Mouse (Mus musculus) embryonic facial prominence, embryonic 13.5 days (tissue): ENCODE measurements around the gene Cbfa2t3. TPM values are rescaled to one million over a fixed set of nuclear protein-coding genes. Genes with fewer than 3 reads are reported as not detected.

Experiments used
- ATAC-seq: fragments of 200-750 bp; cut with Nextera tagmentation; 2 replicates; pipeline ENCODE4 v1.8.0; 2017; ENCODE audit warnings: low read depth; ENCODE audit not compliant: insufficient number of reproducible peaks, insufficient read depth, low FRiP score, low TSS enrichment
- H3K27ac ChIP-seq: fragments of 300-500 bp; sonication (generic); 2 replicates; pipeline ENCODE4 v1.5.1; 2015; ENCODE audit warnings: moderate library complexity, mild to moderate bottlenecking, inconsistent platforms
- H3K27me3 ChIP-seq: fragments of 300-500 bp; sonication (generic); 2 replicates; pipeline ENCODE4 v1.6.1; 2015; ENCODE audit warnings: mild to moderate bottlenecking, inconsistent platforms
- H3K36me3 ChIP-seq: fragments of 300-500 bp; sonication (generic); 2 replicates; pipeline ENCODE4 v1.6.1; 2015; ENCODE audit warnings: mild to moderate bottlenecking, inconsistent platforms
- H3K4me1 ChIP-seq: fragments of 300-500 bp; sonication (generic); 2 replicates; pipeline ENCODE4 v1.6.1; 2015; ENCODE audit warnings: inconsistent platforms
- H3K4me2 ChIP-seq: fragments of 300-500 bp; sonication (generic); 2 replicates; pipeline ENCODE4 v1.6.1; 2015; ENCODE audit warnings: moderate library complexity, mild to moderate bottlenecking, inconsistent platforms
- H3K4me3 ChIP-seq: fragments of 300-500 bp; sonication (generic); 2 replicates; pipeline ENCODE4 v1.5.1; 2015; ENCODE audit warnings: mild to moderate bottlenecking, inconsistent platforms
- H3K9ac ChIP-seq: fragments of 300-500 bp; sonication (generic); 2 replicates; pipeline ENCODE4 v1.6.1; 2015; ENCODE audit warnings: mild to moderate bottlenecking, inconsistent platforms
- H3K9me3 ChIP-seq: fragments of 300-500 bp; sonication (generic); 2 replicates; pipeline ENCODE4 v1.6.1; 2016; ENCODE audit warnings: inconsistent platforms
- WGBS: fragments of 180-500 bp; shearing (Covaris S2); methylation state at CpG from one replicate; pipeline ENCODE4 v1.1.7; 2015; ENCODE audit warnings: mixed read lengths; 5-methylcytosine and 5-hydroxymethylcytosine counted together
- polyA plus RNA-seq: library from polyadenylated mRNA; unstranded; fragments of >200 nt; fragmentation: Nextera tagmentation; extraction: Ambion mirVana; gene quantifications from 2 replicates; pipeline ENCODE4 v1.2.1, GENCODE M21; 2015

Gene Cbfa2t3
- polyA plus RNA-seq, 1 experiment from 2014 or later, result 4.6 TPM

- H3K27me3 ChIP-seq, result peaks cover 8% of the 10 kb centered on the region
- H3K4me2 ChIP-seq, result no peak overlapping the region
- WGBS, result 83% methylated on average over 12 of the region's 12 CpGs
- H3K27ac ChIP-seq, result no peak overlapping the region
- no peak for ATAC-seq
- H3K4me1 ChIP-seq, result 0 out of 2 replicates have a peak, but pooled peaks cover 3% of the 10 kb centered on the region
- no peak overlapping the region for H3K9ac ChIP-seq
- no peaks in the 10 kb centered on the region for H3K9me3 ChIP-seq
- no peaks in the 10 kb centered on the region for H3K36me3 ChIP-seq
- no peak overlapping the region for H3K4me3 ChIP-seq
Observed at GRCm38 (mm10) chr8:122701441-122702185, 2.7 kb upstream of the Cbfa2t3 start.

GRCm38 (mm10) chr8:122700628-122701027, 1.7 kb upstream of the Cbfa2t3 start:
- Histone ChIP-seq H3K4me3 (no peak overlapping the region), H3K27ac (no peak overlapping the region), H3K9me3 (no peaks in the 10 kb centered on the region), H3K9ac (no peak overlapping the region), H3K4me1 (0 out of 2 replicates have a peak, but pooled peaks cover 3% of the 10 kb centered on the region), H3K27me3 (peaks cover 4% of the 10 kb centered on the region; the same call in 1 of the 2 replicates), H3K36me3 (no peaks in the 10 kb centered on the region), H3K4me2 (no peak overlapping the region)
- 61% methylated on average over 13 of the region's 13 CpGs for whole genome bisulfite sequencing
- no peak for ATAC-seq

GRCm38 (mm10) chr8:122698254-122698768, 598 bp downstream of the Cbfa2t3 start:
- no peaks in the 10 kb centered on the region for H3K36me3 ChIP-seq
- WGBS, result 86% methylated on average over 5 of the region's 5 CpGs
- no peaks in the 10 kb centered on the region for H3K9me3 ChIP-seq
- H3K4me2 ChIP-seq, result peak overlapping the region; percentile 9; the same call in 1 of the 2 replicates
- ATAC-seq, result no peak
- H3K4me1 ChIP-seq, result 0 out of 2 replicates have a peak, but pooled peaks cover 3% of the 10 kb centered on the region
- no peak overlapping the region for H3K4me3 ChIP-seq
- H3K27me3 ChIP-seq, result no peaks in the 10 kb centered on the region; the same call in 1 of the 2 replicates
- H3K9ac ChIP-seq, result no peak overlapping the region
- H3K27ac ChIP-seq, result no peak overlapping the region

- ATAC-seq, result no peak
- no peak overlapping the region for H3K4me2 ChIP-seq
- WGBS, result 77% methylated on average over 6 of the region's 6 CpGs
Observed at GRCm38 (mm10) chr8:122697586-122697985, 1.3 kb downstream of the Cbfa2t3 start.

GRCm38 (mm10) chr8:122697181-122697581, 1.7 kb downstream of the Cbfa2t3 start:
- Histone ChIP-seq H3K36me3 (no peaks in the 10 kb centered on the region), H3K9me3 (no peaks in the 10 kb centered on the region), H3K27ac (no peak overlapping the region), H3K4me3 (no peak overlapping the region), H3K4me1 (0 out of 2 replicates have a peak, but pooled peaks cover 3% of the 10 kb centered on the region), H3K9ac (no peak overlapping the region), H3K4me2 (no peak overlapping the region), H3K27me3 (no peaks in the 10 kb centered on the region; the same call in 1 of the 2 replicates)
- 77% methylated on average over 3 of the region's 3 CpGs for WGBS
- ATAC-seq, result no peak

More at GRCm38 (mm10) chr8:122697586-122697985, 1.3 kb downstream of the Cbfa2t3 start:
- no peaks in the 10 kb centered on the region for H3K9me3 ChIP-seq
- no peaks in the 10 kb centered on the region; the same call in 1 of the 2 replicates for H3K27me3 ChIP-seq
- no peak overlapping the region for H3K9ac ChIP-seq
- H3K27ac ChIP-seq, result no peak overlapping the region
- no peak overlapping the region for H3K4me3 ChIP-seq
- H3K4me1 ChIP-seq, result 0 out of 2 replicates have a peak, but pooled peaks cover 3% of the 10 kb centered on the region
- H3K36me3 ChIP-seq, result no peaks in the 10 kb centered on the region

GRCm38 (mm10) chr8:122695438-122696042, 3.4 kb downstream of the Cbfa2t3 start:
- WGBS, result 45% methylated on average over 7 of the region's 7 CpGs
- H3K4me2 ChIP-seq, result no peak overlapping the region
- no peaks in the 10 kb centered on the region for H3K9me3 ChIP-seq
- no peak for ATAC-seq
- no peak overlapping the region for H3K27ac ChIP-seq
- no peak overlapping the region for H3K4me3 ChIP-seq
- no peaks in the 10 kb centered on the region for H3K27me3 ChIP-seq
- H3K9ac ChIP-seq, result 0 out of 2 replicates have a peak overlapping the region, but pooled peaks have one; percentile 27
- H3K4me1 ChIP-seq, result 0 out of 2 replicates have a peak, but pooled peaks cover 3% of the 10 kb centered on the region
- no peaks in the 10 kb centered on the region for H3K36me3 ChIP-seq

GRCm38 (mm10) chr8:122692152-122692551, 6.8 kb downstream of the Cbfa2t3 start:
- Histone ChIP-seq H3K9me3 (no peaks in the 10 kb centered on the region), H3K27me3 (peaks cover 4% of the 10 kb centered on the region; the same call in 1 of the 2 replicates), H3K4me2 (no peak overlapping the region), H3K27ac (no peak overlapping the region), H3K9ac (no peak overlapping the region), H3K4me3 (no peak overlapping the region), H3K4me1 (no peaks in the 10 kb centered on the region), H3K36me3 (no peaks in the 10 kb centered on the region)
- 75% methylated on average over 8 of the region's 8 CpGs for WGBS
- ATAC-seq, result no peak

- Histone ChIP-seq H3K36me3 (no peaks in the 10 kb centered on the region), H3K4me3 (no peak overlapping the region), H3K27me3 (peaks cover 4% of the 10 kb centered on the region; the same call in 1 of the 2 replicates), H3K4me2 (no peak overlapping the region), H3K9ac (no peak overlapping the region), H3K9me3 (no peaks in the 10 kb centered on the region), H3K4me1 (no peaks in the 10 kb centered on the region), H3K27ac (no peak overlapping the region)
- 79% methylated on average over 6 of the region's 6 CpGs for WGBS
- ATAC-seq, result no peak
Observed at GRCm38 (mm10) chr8:122691018-122691417, 7.9 kb downstream of the Cbfa2t3 start.

- no peak for ATAC-seq
- H3K27me3 ChIP-seq, result peaks cover 13% of the 10 kb centered on the region
- WGBS, result 72% methylated on average over 1 of the region's 1 CpGs
- no peak overlapping the region for H3K9ac ChIP-seq
- H3K4me3 ChIP-seq, result no peak overlapping the region
- no peaks in the 10 kb centered on the region for H3K9me3 ChIP-seq
- no peak overlapping the region for H3K4me2 ChIP-seq
- H3K36me3 ChIP-seq, result no peaks in the 10 kb centered on the region
- no peak overlapping the region for H3K27ac ChIP-seq
- H3K4me1 ChIP-seq, result no peaks in the 10 kb centered on the region
Observed at GRCm38 (mm10) chr8:122689315-122689714, 9.6 kb downstream of the Cbfa2t3 start.

GRCm38 (mm10) chr8:122686879-122687278, 12.0 kb downstream of the Cbfa2t3 start:
- no peaks in the 10 kb centered on the region for H3K4me1 ChIP-seq
- no peak for ATAC-seq
- H3K4me3 ChIP-seq, result no peak overlapping the region
- H3K27ac ChIP-seq, result no peak overlapping the region
- H3K9ac ChIP-seq, result no peak overlapping the region
- peaks cover 24% of the 10 kb centered on the region for H3K27me3 ChIP-seq
- no peaks in the 10 kb centered on the region for H3K36me3 ChIP-seq
- no peaks in the 10 kb centered on the region for H3K9me3 ChIP-seq
- whole genome bisulfite sequencing, result 69% methylated on average over 9 of the region's 9 CpGs
- H3K4me2 ChIP-seq, result no peak overlapping the region

GRCm38 (mm10) chr8:122685097-122685861, 13.6 kb downstream of the Cbfa2t3 start:
- no peak overlapping the region for H3K9ac ChIP-seq
- H3K4me2 ChIP-seq, result no peak overlapping the region
- peaks cover 38% of the 10 kb centered on the region for H3K27me3 ChIP-seq
- H3K36me3 ChIP-seq, result no peaks in the 10 kb centered on the region
- no peaks in the 10 kb centered on the region for H3K9me3 ChIP-seq
- no peak overlapping the region for H3K27ac ChIP-seq
- no peak for ATAC-seq
- no peak overlapping the region for H3K4me3 ChIP-seq
- peaks cover 2% of the 10 kb centered on the region; the same call in 1 of the 2 replicates for H3K4me1 ChIP-seq
- WGBS, result 79% methylated on average over 19 of the region's 19 CpGs
